Mouse (Mus musculus) limb, embryonic 12.5 days (tissue): Measurements from ENCODE around the gene Bcl2l12. TPM values are rescaled to one million over a fixed set of nuclear protein-coding genes. Genes with fewer than 3 reads are reported as not detected.

Experiments used
- ATAC-seq: fragments of 200-750 bp; cut with Nextera tagmentation; 2 replicates; pipeline ENCODE4 v1.8.0; 2017; ENCODE audit warnings: low read depth, moderate TSS enrichment; ENCODE audit not compliant: insufficient number of reproducible peaks, insufficient read depth, low FRiP score, low TSS enrichment
- H3K27ac ChIP-seq: fragments of 300-500 bp; sonication (generic); 2 replicates; pipeline ENCODE4 v1.5.1; 2016; ENCODE audit warnings: mild to moderate bottlenecking, moderate library complexity
- H3K27me3 ChIP-seq: fragments of 300-500 bp; sonication (generic); 2 replicates; pipeline ENCODE4 v1.6.1; 2016; ENCODE audit warnings: mild to moderate bottlenecking, moderate library complexity
- H3K36me3 ChIP-seq: fragments of 300-500 bp; sonication (generic); 2 replicates; pipeline ENCODE4 v1.6.1; 2016; ENCODE audit warnings: mild to moderate bottlenecking, moderate library complexity
- H3K4me1 ChIP-seq: fragments of 300-500 bp; sonication (generic); replicated peaks from 2 replicates; pipeline ENCODE4 v1.6.1; 2016
- H3K4me2 ChIP-seq: fragments of 300-500 bp; sonication (generic); 2 replicates; pipeline ENCODE4 v1.6.1; 2016; ENCODE audit warnings: mild to moderate bottlenecking, moderate library complexity
- H3K4me3 ChIP-seq: fragments of 300-500 bp; sonication (generic); replicated peaks from 2 replicates; pipeline ENCODE4 v1.5.1; 2016; ENCODE audit warnings: mild to moderate bottlenecking
- H3K9ac ChIP-seq: fragments of 300-500 bp; sonication (generic); replicated peaks from 2 replicates; pipeline ENCODE4 v1.6.1; 2016; ENCODE audit warnings: mild to moderate bottlenecking, moderate library complexity
- H3K9me3 ChIP-seq: fragments of 300-500 bp; sonication (generic); 2 replicates; pipeline ENCODE4 v1.6.1; 2016; ENCODE audit warnings: mild to moderate bottlenecking, moderate library complexity
- WGBS: fragments of 180-500 bp; shearing (Covaris S2); methylation state at CpG from one replicate; pipeline ENCODE4 v1.1.7; 2016; 5-methylcytosine and 5-hydroxymethylcytosine counted together
- polyA plus RNA-seq: library from polyadenylated mRNA; unstranded; fragments of >200 nt; fragmentation: Nextera tagmentation; extraction: Ambion mirVana; gene quantifications from 2 replicates; pipeline ENCODE4 v1.2.1, GENCODE M21; 2016

The Bcl2l12 gene
- polyA plus RNA-seq, 1 experiment from 2014 or later = 96.8 TPM

- H3K4me1 ChIP-seq = peaks cover 10% of the 10 kb centered on the region; the same call in 1 of the 2 replicates
- whole genome bisulfite sequencing = 96% methylated on average over 29 of the region's 29 CpGs
- H3K27ac ChIP-seq = no peak overlapping the region
- no peak for ATAC-seq
- H3K9me3 ChIP-seq = no peaks in the 10 kb centered on the region
- H3K27me3 ChIP-seq = no peaks in the 10 kb centered on the region
- no peak overlapping the region for H3K4me3 ChIP-seq
- H3K9ac ChIP-seq = no peak overlapping the region
- peaks cover 100% of the 10 kb centered on the region for H3K36me3 ChIP-seq
- no peak overlapping the region for H3K4me2 ChIP-seq
These were observed 8.6 kb upstream of the Bcl2l12 start for GRCm38 (mm10) chr7:45007141-45007540.

DNA sequence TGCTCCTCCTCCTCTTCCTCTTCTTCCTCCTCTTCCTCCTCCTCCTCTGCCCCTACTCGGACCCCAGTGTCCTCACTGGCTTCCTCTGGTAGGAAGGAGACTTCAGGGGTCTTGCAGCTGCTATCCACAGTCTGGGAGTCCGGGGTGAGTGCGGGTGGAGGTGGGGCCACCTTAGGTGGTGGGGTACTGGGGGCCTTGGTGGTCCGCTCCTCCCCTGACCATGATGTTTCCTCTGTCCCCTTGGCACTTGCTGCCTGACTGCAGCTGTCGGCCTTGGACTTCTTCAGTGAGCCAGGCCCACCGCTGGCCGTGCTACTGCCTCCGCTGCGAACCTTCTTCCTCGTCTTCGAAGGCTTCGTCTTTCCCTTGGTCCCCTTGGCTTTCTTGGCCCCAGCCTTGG is 8.0 kb upstream of the Bcl2l12 start:
- Histone ChIP-seq H3K4me2 (no peak overlapping the region), H3K27ac (no peak overlapping the region), H3K27me3 (no peaks in the 10 kb centered on the region), H3K9ac (no peak overlapping the region), H3K9me3 (no peaks in the 10 kb centered on the region), H3K36me3 (peaks cover 100% of the 10 kb centered on the region), H3K4me1 (peaks cover 10% of the 10 kb centered on the region; the same call in 1 of the 2 replicates), H3K4me3 (no peak overlapping the region)
- no peak for ATAC-seq
- 98% methylated on average over 12 of the region's 12 CpGs for WGBS

DNA sequence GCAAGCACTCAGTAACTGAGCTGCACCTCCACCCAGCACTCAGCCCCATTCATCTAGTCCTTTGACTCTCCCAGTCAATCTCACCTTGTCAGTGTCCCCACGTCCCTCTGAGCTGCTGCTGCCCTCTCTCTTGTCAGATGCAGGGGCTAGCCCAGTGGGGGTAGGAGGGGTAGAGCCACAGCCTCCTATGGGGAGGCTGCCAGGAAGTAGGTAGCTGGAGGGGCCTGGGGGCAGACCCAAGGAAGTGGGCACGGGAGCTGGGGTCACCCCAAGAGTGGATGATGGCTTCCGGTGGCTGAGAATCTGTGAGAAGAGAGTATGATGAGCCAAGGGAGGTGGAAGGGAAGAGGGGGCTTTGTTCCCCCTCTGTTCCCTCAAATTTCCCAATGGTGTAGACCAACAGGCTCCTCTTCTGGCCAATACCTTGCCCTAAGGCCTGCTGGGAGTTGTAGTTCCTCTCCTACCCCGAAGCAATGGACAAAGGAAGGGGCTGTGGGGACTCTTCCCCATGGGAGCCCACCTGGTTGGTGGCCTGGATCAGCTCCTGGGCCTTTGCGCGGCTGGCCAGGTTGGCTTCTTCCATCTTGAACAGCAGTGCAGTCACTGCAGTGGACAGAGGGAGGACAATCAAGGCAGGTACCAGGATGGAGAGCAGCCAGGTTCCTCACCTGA is 6.9 kb upstream of the Bcl2l12 start:
- no peak overlapping the region for H3K4me3 ChIP-seq
- peaks cover 10% of the 10 kb centered on the region; the same call in 1 of the 2 replicates for H3K4me1 ChIP-seq
- H3K27me3 ChIP-seq = no peaks in the 10 kb centered on the region
- H3K4me2 ChIP-seq = no peak overlapping the region
- no peak for ATAC-seq
- H3K9me3 ChIP-seq = no peaks in the 10 kb centered on the region
- 0 out of 2 replicates have a peak overlapping the region, but pooled peaks have one; percentile 34 for H3K9ac ChIP-seq
- peak overlapping the region; percentile 66 for H3K27ac ChIP-seq
- WGBS = 89% methylated on average over 6 of the region's 6 CpGs
- peaks cover 100% of the 10 kb centered on the region for H3K36me3 ChIP-seq

DNA sequence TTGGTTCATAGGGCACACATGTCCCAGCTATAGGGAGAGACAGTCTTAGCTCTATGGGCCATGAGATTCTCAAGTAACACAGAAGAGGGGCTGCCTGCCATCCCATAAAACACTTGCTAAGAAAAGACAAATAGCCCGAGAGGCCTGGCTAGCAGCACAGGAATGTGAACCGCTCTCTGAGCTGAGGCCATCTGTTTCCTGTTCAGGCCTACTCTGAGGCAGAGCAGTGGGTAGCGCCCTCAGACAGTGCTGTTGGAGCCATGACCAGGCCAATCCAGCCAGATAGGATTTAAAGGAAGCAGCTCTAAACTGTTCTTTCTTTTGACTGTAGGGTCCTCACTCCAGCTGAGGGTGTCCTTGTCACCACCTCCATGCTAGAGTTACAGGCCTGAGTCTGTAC is 6.0 kb upstream of the Bcl2l12 start:
- H3K4me3 ChIP-seq = no peak overlapping the region

GRCm38 (mm10) chr7:45002440-45002839 is 3.9 kb upstream of the Bcl2l12 start:
- peaks cover 83% of the 10 kb centered on the region for H3K36me3 ChIP-seq

More for the DNA sequence above, 6.0 kb upstream of the Bcl2l12 start:
- H3K9ac ChIP-seq = no peak overlapping the region
- H3K27ac ChIP-seq = peak overlapping the region; percentile 69
- WGBS = 47% methylated on average over 3 of the region's 3 CpGs
- H3K4me2 ChIP-seq = no peak overlapping the region
- H3K36me3 ChIP-seq = peaks cover 100% of the 10 kb centered on the region
- no peaks in the 10 kb centered on the region for H3K9me3 ChIP-seq
- no peak for ATAC-seq
- no peaks in the 10 kb centered on the region for H3K27me3 ChIP-seq
- H3K4me1 ChIP-seq = peaks cover 15% of the 10 kb centered on the region; the same call in 1 of the 2 replicates

DNA sequence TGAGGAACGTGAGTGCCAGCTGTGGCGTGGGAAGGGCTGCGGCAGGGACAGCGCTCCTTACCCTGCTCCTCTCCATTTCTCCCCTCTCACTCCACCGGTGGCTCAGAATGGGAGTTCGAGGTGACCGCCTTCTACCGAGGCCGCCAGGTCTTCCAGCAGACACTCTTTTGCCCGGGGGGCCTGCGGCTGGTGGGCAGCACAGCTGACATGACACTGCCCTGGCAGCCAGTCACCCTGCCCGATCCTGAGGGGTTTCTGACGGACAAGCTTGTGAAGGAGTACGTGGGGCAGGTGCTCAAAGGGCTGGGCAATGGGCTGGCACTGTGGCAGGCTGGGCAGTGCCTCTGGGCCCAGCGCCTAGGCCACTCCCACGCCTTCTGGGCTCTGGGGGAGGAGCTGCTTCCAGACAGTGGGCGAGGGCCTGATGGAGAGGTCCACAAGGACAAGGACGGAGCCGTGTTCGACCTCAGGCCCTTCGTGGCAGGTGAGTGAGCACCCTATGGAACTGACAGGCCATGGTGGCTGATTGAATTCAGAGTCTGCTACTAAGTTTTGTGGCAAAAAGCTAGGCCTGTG is 2.1 kb upstream of the Bcl2l12 start:
- H3K36me3 ChIP-seq = peaks cover 72% of the 10 kb centered on the region
- H3K4me2 ChIP-seq = no peak overlapping the region
- no peaks in the 10 kb centered on the region for H3K9me3 ChIP-seq
- peaks cover 40% of the 10 kb centered on the region for H3K4me1 ChIP-seq
- 89% methylated on average over 21 of the region's 21 CpGs for WGBS
- no peak overlapping the region for H3K9ac ChIP-seq
- H3K27me3 ChIP-seq = no peaks in the 10 kb centered on the region
- H3K27ac ChIP-seq = no peak overlapping the region
- no peak for ATAC-seq
- H3K4me3 ChIP-seq = no peak overlapping the region; the same call in 1 of the 2 replicates

More at GRCm38 (mm10) chr7:45002440-45002839, 3.9 kb upstream of the Bcl2l12 start:
- H3K9ac ChIP-seq = no peak overlapping the region
- peaks cover 29% of the 10 kb centered on the region for H3K4me1 ChIP-seq
- no peaks in the 10 kb centered on the region for H3K9me3 ChIP-seq
- H3K27me3 ChIP-seq = no peaks in the 10 kb centered on the region
- no peak overlapping the region for H3K4me2 ChIP-seq
- no peak overlapping the region for H3K4me3 ChIP-seq
- 91% methylated on average over 7 of the region's 7 CpGs for WGBS
- no peak overlapping the region for H3K27ac ChIP-seq
- no peak for ATAC-seq

GRCm38 (mm10) chr7:44999753-45000152 is 1.2 kb upstream of the Bcl2l12 start:
- Histone ChIP-seq H3K27ac (no peak overlapping the region), H3K9ac (no peak overlapping the region), H3K4me3 (peak overlapping the region; percentile 19; the same call in 1 of the 2 replicates), H3K36me3 (peaks cover 72% of the 10 kb centered on the region), H3K4me2 (peak overlapping the region; percentile 94; the same call in 1 of the 2 replicates), H3K27me3 (no peaks in the 10 kb centered on the region), H3K9me3 (no peaks in the 10 kb centered on the region), H3K4me1 (peaks cover 37% of the 10 kb centered on the region)
- ATAC-seq = no peak
- 78% methylated on average over 11 of the region's 11 CpGs for WGBS

DNA sequence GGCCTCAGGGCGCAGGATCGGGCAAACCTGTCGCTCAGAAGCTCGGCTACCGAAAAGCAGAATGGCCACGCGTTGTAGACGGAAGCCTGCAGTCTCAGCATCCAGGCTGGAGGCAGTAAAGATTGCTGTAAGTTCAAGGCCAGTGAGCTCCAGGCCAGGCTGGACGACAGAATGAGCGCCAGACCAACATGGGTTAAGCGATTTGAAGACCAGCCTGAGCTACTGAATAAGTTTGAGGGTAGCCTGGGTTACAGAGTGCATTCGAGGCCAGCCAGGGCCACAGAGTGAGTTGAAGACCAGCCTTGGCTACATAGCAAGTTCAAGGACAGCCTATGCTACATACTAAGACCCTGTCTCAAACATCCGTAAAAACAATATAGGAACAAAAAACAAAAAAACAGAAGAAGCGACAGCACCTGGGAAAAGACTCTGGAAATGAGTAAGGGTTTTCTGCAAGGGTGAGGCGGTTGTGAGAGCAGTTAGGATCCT is 528 bp downstream of the Bcl2l12 start:
- no peaks in the 10 kb centered on the region for H3K9me3 ChIP-seq
- H3K36me3 ChIP-seq = peaks cover 72% of the 10 kb centered on the region
- peak overlapping the region; percentile 94 for H3K4me2 ChIP-seq
- H3K4me1 ChIP-seq = peaks cover 33% of the 10 kb centered on the region
- peak overlapping the region; percentile 90 for H3K27ac ChIP-seq
- peak overlapping the region; percentile 79 for H3K9ac ChIP-seq
- 3% methylated on average over 15 of the region's 15 CpGs for WGBS
- no peaks in the 10 kb centered on the region for H3K27me3 ChIP-seq
- H3K4me3 ChIP-seq = peak overlapping the region; percentile 58
- no peak for ATAC-seq

DNA sequence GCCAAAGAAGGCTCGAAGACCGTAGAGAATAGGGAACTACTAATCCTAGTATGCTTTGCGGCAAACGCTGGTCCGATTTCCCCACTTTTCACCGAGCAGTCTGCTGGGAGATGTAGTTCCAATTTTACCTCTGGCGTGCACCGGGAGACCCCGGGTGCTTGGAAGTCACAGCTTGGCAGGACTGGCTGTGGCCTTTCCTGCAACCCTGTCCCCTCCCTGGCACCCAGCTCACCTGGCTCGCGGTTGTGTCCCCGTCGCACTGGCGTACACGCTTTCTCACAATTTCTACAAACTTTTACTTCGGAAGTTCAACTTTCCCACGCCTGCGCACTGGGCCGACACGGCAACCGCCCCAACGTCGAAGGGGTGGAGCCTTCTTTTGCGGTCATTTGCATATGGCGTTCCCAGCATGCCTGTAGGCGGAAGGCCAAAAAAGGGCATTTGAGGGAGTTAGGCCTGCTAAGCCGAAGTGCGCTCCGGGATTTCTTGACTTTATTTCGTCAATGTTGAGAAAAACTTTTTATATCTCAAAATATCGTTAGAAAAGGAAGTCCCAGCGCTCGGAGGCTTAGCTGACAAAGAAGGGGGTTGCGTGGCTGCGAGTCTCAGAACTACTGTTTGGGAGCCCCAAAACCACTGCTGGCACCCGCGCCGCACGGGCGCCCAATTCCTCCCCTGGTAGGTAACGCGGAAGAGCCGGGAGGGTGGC is 1.1 kb downstream of the Bcl2l12 start, which contains the start of gene Irf3:
Gene Irf3, plus strand, starts transcription at position 418 of the 709 bp plus-strand sequence.
- Histone ChIP-seq H3K27me3 (no peaks in the 10 kb centered on the region), H3K9ac (peak within 1 kb of the TSS; percentile 79), H3K27ac (peak within 1 kb of the TSS; percentile 90), H3K4me2 (peak within 1 kb of the TSS; percentile 94), H3K4me3 (peak within 1 kb of the TSS; percentile 58), H3K36me3 (peaks cover 72% of the 10 kb centered on the region), H3K4me1 (peaks cover 33% of the 10 kb centered on the region), H3K9me3 (no peaks in the 10 kb centered on the region)
- WGBS = under 1% methylated on average over 43 of the region's 43 CpGs
- peak; percentile 86 for ATAC-seq

DNA sequence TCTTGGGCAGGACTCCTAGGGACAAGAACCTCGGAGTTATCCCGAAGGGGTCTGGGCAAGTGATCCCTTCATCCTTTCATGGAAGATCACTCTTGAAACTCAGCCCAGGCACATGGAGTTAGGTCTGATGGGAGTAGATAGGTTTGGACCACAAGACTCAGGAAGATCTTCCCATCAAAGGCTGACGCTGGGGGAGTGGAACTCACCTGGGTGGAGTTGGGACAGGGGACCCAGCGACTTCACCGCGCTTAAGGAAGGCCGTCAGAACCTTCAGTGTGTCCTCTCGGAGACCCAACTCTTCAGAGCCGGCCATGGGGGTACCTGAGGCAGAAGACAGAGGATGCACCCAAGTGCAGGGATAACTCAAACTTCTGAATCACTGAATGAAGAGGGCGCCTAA is 1.8 kb downstream of the Bcl2l12 start:
- Histone ChIP-seq H3K27ac (peak overlapping the region; percentile 82), H3K36me3 (peaks cover 72% of the 10 kb centered on the region), H3K9ac (peak overlapping the region; percentile 79), H3K4me3 (peak overlapping the region; percentile 58), H3K4me1 (peaks cover 33% of the 10 kb centered on the region), H3K9me3 (no peaks in the 10 kb centered on the region), H3K27me3 (no peaks in the 10 kb centered on the region), H3K4me2 (peak overlapping the region; percentile 94)
- 13% methylated on average over 10 of the region's 10 CpGs for WGBS
- ATAC-seq = no peak
